Mouse (Mus musculus) liver, embryonic 13.5 days (tissue): ENCODE measurements around the gene Cyth1. TPM values are rescaled to one million over a fixed set of nuclear protein-coding genes. Genes with fewer than 3 reads are reported as not detected.
A peak's percentile ranks its signal among the peaks of the same experiment; 100 is the strongest.

ENCODE experiments used
- ATAC-seq: fragments of 200-750 bp; cut with Nextera tagmentation; 2 replicates; pipeline ENCODE4 v1.8.0; 2017; ENCODE audit warnings: low read depth, mild to moderate bottlenecking, moderate number of reproducible peaks, moderate library complexity
- DNase-seq: peaks from one replicate; pipeline ENCODE4 v3.0.0; 2022
- H3K27ac ChIP-seq: fragments of 300-500 bp; sonication (generic); 2 replicates; pipeline ENCODE4 v1.5.1; 2015; ENCODE audit warnings: moderate library complexity, mild to moderate bottlenecking, inconsistent platforms
- H3K27me3 ChIP-seq: fragments of 300-500 bp; sonication (generic); 2 replicates; pipeline ENCODE4 v1.6.1; 2015; ENCODE audit warnings: mild to moderate bottlenecking, inconsistent platforms
- H3K36me3 ChIP-seq: fragments of 300-500 bp; sonication (generic); 2 replicates; pipeline ENCODE4 v1.6.1; 2015; ENCODE audit warnings: mild to moderate bottlenecking, inconsistent platforms
- H3K4me1 ChIP-seq: fragments of 300-500 bp; sonication (generic); replicated peaks from 2 replicates; pipeline ENCODE4 v1.6.1; 2015; ENCODE audit warnings: inconsistent platforms
- H3K4me2 ChIP-seq: fragments of 300-500 bp; sonication (generic); 2 replicates; pipeline ENCODE4 v1.6.1; 2015; ENCODE audit warnings: inconsistent platforms, mild to moderate bottlenecking, moderate library complexity
- H3K4me3 ChIP-seq: fragments of 300-500 bp; sonication (generic); replicated peaks from 2 replicates; pipeline ENCODE4 v1.5.1; 2015; ENCODE audit warnings: mild to moderate bottlenecking, inconsistent platforms
- H3K9ac ChIP-seq: fragments of 300-500 bp; sonication (generic); 2 replicates; pipeline ENCODE4 v1.6.1; 2015; ENCODE audit warnings: mild to moderate bottlenecking, inconsistent platforms
- H3K9me3 ChIP-seq: fragments of 300-500 bp; sonication (generic); replicated peaks from 2 replicates; pipeline ENCODE4 v1.6.1; 2016; ENCODE audit warnings: inconsistent platforms
- WGBS: fragments of 180-500 bp; shearing (Covaris S2); methylation state at CpG from one replicate; pipeline ENCODE4 v1.1.7; 2015; ENCODE audit not compliant: insufficient replicate concordance; 5-methylcytosine and 5-hydroxymethylcytosine counted together
- polyA plus RNA-seq: library from polyadenylated mRNA; unstranded; fragments of >200 nt; fragmentation: Nextera tagmentation; extraction: Ambion mirVana; gene quantifications from 2 replicates; pipeline ENCODE4 v1.2.1, GENCODE M21; 2015

The Cyth1 gene
- polyA plus RNA-seq, 1 experiment from 2014 or later, result 2.3 TPM

GRCm38 (mm10) chr11:118130534-118130933, 117.9 kb downstream of the Cyth1 start, which contains the start of gene Dnah17:
Gene Dnah17, minus strand, starts transcription at chr11:118130634.
- H3K9me3 ChIP-seq, result no peaks in the 10 kb centered on the region
- H3K36me3 ChIP-seq, result no peaks in the 10 kb centered on the region
- no peak within 1 kb of the TSS for H3K4me3 ChIP-seq
- no peak within 1 kb of the TSS for H3K4me2 ChIP-seq
- H3K27me3 ChIP-seq, result no peaks in the 10 kb centered on the region
- no peak within 1 kb of the TSS for H3K27ac ChIP-seq
- WGBS, result 66% methylated on average over 7 of the region's 7 CpGs
- peaks cover 13% of the 10 kb centered on the region for H3K4me1 ChIP-seq
- DNase-seq (no peak), ATAC-seq (no peak)
- no peak within 1 kb of the TSS for H3K9ac ChIP-seq

GRCm38 (mm10) chr11:118129812-118130211, 118.6 kb downstream of the Cyth1 start:
- ATAC-seq (no peak), DNase-seq (no peak)
- Histone ChIP-seq H3K36me3 (no peaks in the 10 kb centered on the region), H3K27me3 (no peaks in the 10 kb centered on the region), H3K9me3 (no peaks in the 10 kb centered on the region), H3K4me2 (no peak overlapping the region), H3K27ac (no peak overlapping the region), H3K9ac (no peak overlapping the region), H3K4me3 (no peak overlapping the region), H3K4me1 (peaks cover 13% of the 10 kb centered on the region)
- 45% methylated on average over 2 of the region's 2 CpGs for WGBS

- no peak overlapping the region for H3K9ac ChIP-seq
- H3K9me3 ChIP-seq, result no peaks in the 10 kb centered on the region
- no peak for DNase-seq
- no peak overlapping the region for H3K4me3 ChIP-seq
- H3K36me3 ChIP-seq, result no peaks in the 10 kb centered on the region
- no peak overlapping the region for H3K27ac ChIP-seq
- 60% methylated on average over 11 of the region's 11 CpGs for WGBS
- no peak for ATAC-seq
- peaks cover 4% of the 10 kb centered on the region for H3K4me1 ChIP-seq
- H3K27me3 ChIP-seq, result no peaks in the 10 kb centered on the region
- no peak overlapping the region for H3K4me2 ChIP-seq
These were observed 126.8 kb downstream of the Cyth1 start for GRCm38 (mm10) chr11:118121592-118121991.

GRCm38 (mm10) chr11:118118777-118119176, 129.6 kb downstream of the Cyth1 start:
- H3K4me1 ChIP-seq, result peaks cover 13% of the 10 kb centered on the region
- H3K27me3 ChIP-seq, result no peaks in the 10 kb centered on the region
- no peak overlapping the region for H3K9ac ChIP-seq
- no peak overlapping the region for H3K27ac ChIP-seq
- no peak overlapping the region for H3K4me3 ChIP-seq
- ATAC-seq (no peak), DNase-seq (no peak)
- WGBS, result 64% methylated on average over 8 of the region's 8 CpGs
- no peaks in the 10 kb centered on the region for H3K9me3 ChIP-seq
- H3K36me3 ChIP-seq, result no peaks in the 10 kb centered on the region
- H3K4me2 ChIP-seq, result no peak overlapping the region

- H3K4me1 ChIP-seq, result peaks cover 17% of the 10 kb centered on the region
- WGBS, result 33% methylated on average over 8 of the region's 8 CpGs
- no peak overlapping the region for H3K9ac ChIP-seq
- H3K27ac ChIP-seq, result no peak overlapping the region
- H3K9me3 ChIP-seq, result no peaks in the 10 kb centered on the region
- DNase-seq, result no peak
- H3K4me2 ChIP-seq, result no peak overlapping the region
- H3K27me3 ChIP-seq, result no peaks in the 10 kb centered on the region
- ATAC-seq, result no peak
- no peak overlapping the region for H3K4me3 ChIP-seq
- no peaks in the 10 kb centered on the region for H3K36me3 ChIP-seq
These were observed 133.7 kb downstream of the Cyth1 start for GRCm38 (mm10) chr11:118114581-118115110.

- 39% methylated on average over 14 of the region's 14 CpGs for WGBS
- ATAC-seq, result no peak
- Histone ChIP-seq H3K27me3 (no peaks in the 10 kb centered on the region), H3K27ac (no peak overlapping the region), H3K4me2 (no peak overlapping the region), H3K9ac (no peak overlapping the region), H3K4me1 (peaks cover 17% of the 10 kb centered on the region), H3K36me3 (no peaks in the 10 kb centered on the region), H3K4me3 (no peak overlapping the region), H3K9me3 (no peaks in the 10 kb centered on the region)
- DNase-seq, result no peak
These were observed 134.7 kb downstream of the Cyth1 start for GRCm38 (mm10) chr11:118113516-118114205.

GRCm38 (mm10) chr11:118104001-118104400, 144.4 kb downstream of the Cyth1 start:
- ATAC-seq, result peak; percentile 59

GRCm38 (mm10) chr11:118103383-118103782, 145.0 kb downstream of the Cyth1 start:
- 75% methylated on average over 5 of the region's 5 CpGs for WGBS
- no peak for ATAC-seq

More at GRCm38 (mm10) chr11:118104001-118104400, 144.4 kb downstream of the Cyth1 start:
- peak; percentile 59 for DNase-seq
- Histone ChIP-seq H3K4me3 (no peak overlapping the region), H3K27ac (no peak overlapping the region), H3K36me3 (no peaks in the 10 kb centered on the region), H3K4me2 (no peak overlapping the region), H3K4me1 (0 out of 2 replicates have a peak, but pooled peaks cover 4% of the 10 kb centered on the region), H3K9ac (no peak overlapping the region), H3K27me3 (no peaks in the 10 kb centered on the region), H3K9me3 (no peaks in the 10 kb centered on the region)
- 3% methylated on average over 5 of the region's 5 CpGs for WGBS

GRCm38 (mm10) chr11:118102838-118103237, 145.6 kb downstream of the Cyth1 start:
- Histone ChIP-seq H3K27me3 (no peaks in the 10 kb centered on the region), H3K9me3 (no peaks in the 10 kb centered on the region), H3K9ac (no peak overlapping the region), H3K4me2 (no peak overlapping the region), H3K4me1 (0 out of 2 replicates have a peak, but pooled peaks cover 4% of the 10 kb centered on the region), H3K27ac (no peak overlapping the region), H3K4me3 (no peak overlapping the region), H3K36me3 (no peaks in the 10 kb centered on the region)
- 34% methylated on average over 3 of the region's 3 CpGs for WGBS
- peak; percentile 25; the same call in 1 of the 2 replicates for ATAC-seq
- DNase-seq, result peak; percentile 69

More at GRCm38 (mm10) chr11:118103383-118103782, 145.0 kb downstream of the Cyth1 start:
- no peak overlapping the region for H3K4me3 ChIP-seq
- 0 out of 2 replicates have a peak, but pooled peaks cover 4% of the 10 kb centered on the region for H3K4me1 ChIP-seq
- H3K27me3 ChIP-seq, result no peaks in the 10 kb centered on the region
- no peak for DNase-seq
- no peak overlapping the region for H3K4me2 ChIP-seq
- H3K36me3 ChIP-seq, result no peaks in the 10 kb centered on the region
- H3K27ac ChIP-seq, result no peak overlapping the region
- H3K9me3 ChIP-seq, result no peaks in the 10 kb centered on the region
- H3K9ac ChIP-seq, result no peak overlapping the region

GRCm38 (mm10) chr11:118101133-118101532, 147.3 kb downstream of the Cyth1 start:
- WGBS, result 42% methylated on average over 9 of the region's 9 CpGs
- ATAC-seq (no peak), DNase-seq (no peak)
- Histone ChIP-seq H3K4me1 (no peaks in the 10 kb centered on the region), H3K9ac (no peak overlapping the region), H3K27me3 (no peaks in the 10 kb centered on the region), H3K36me3 (no peaks in the 10 kb centered on the region), H3K27ac (no peak overlapping the region), H3K4me2 (no peak overlapping the region), H3K9me3 (no peaks in the 10 kb centered on the region), H3K4me3 (no peak overlapping the region)

GRCm38 (mm10) chr11:118096736-118097135, 151.7 kb downstream of the Cyth1 start:
- H3K27me3 ChIP-seq, result no peaks in the 10 kb centered on the region
- H3K4me2 ChIP-seq, result no peak overlapping the region
- no peak overlapping the region for H3K9ac ChIP-seq
- 49% methylated on average over 2 of the region's 2 CpGs for WGBS
- no peak overlapping the region for H3K27ac ChIP-seq
- no peaks in the 10 kb centered on the region for H3K36me3 ChIP-seq
- no peak overlapping the region for H3K4me3 ChIP-seq
- ATAC-seq, result no peak
- no peak for DNase-seq
- no peaks in the 10 kb centered on the region for H3K9me3 ChIP-seq
- H3K4me1 ChIP-seq, result no peaks in the 10 kb centered on the region

- Histone ChIP-seq H3K27me3 (no peaks in the 10 kb centered on the region), H3K27ac (no peak overlapping the region), H3K4me1 (no peaks in the 10 kb centered on the region), H3K9ac (no peak overlapping the region), H3K9me3 (no peaks in the 10 kb centered on the region), H3K36me3 (no peaks in the 10 kb centered on the region), H3K4me2 (no peak overlapping the region), H3K4me3 (no peak overlapping the region)
- WGBS, result 50% methylated on average over 9 of the region's 9 CpGs
- no peak for DNase-seq
- no peak for ATAC-seq
These were observed 153.4 kb downstream of the Cyth1 start for GRCm38 (mm10) chr11:118095004-118095403.
